Mouse (Mus musculus) kidney, adult 18-20 months (tissue): ENCODE results near the gene Map4.

Experiments
- DNase-seq: peaks from one replicate; pipeline ENCODE4 v3.0.0; 2021

Gene Map4

DNA sequence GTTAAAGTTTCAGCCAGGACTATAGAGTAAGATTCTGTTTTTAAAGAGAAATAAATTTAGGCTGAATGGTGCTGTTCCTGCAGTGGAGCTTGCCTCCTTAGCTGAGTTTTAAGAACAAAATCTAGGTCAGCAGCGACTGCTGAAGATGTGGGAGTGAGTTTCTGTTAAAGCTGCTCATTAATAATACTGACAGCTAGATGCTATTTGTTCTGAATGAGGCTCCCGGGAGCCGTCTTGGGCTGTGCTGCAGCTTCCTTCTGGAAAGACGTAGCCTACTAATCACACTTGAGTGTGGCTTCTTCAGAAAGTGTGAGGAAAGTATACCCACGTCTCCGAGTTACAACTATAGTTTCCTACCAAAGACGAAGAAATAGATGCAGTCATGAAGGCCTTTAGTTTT is 88.0 kb downstream of the Map4 start:
- DNase-seq: no peak

DNA sequence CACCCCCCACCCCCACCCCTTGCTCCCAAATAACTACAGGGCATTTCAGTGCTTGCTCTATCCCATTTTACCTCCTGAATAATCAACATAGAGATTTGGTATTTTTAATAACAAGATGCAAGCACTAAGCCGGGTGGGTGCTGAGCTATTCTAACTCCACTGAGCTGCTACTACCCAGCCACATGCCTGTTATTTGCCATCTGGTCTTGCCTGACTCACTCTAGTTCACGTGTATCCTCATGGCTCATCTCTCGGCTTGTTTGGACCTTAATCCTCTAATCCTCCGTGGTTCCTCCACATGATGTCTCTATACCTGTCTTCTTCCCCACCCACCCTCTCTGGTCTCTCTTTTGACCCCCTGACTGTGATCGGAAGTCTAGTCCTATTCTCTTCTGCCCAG is 89.1 kb downstream of the Map4 start:
- no peak for DNase-seq

DNA sequence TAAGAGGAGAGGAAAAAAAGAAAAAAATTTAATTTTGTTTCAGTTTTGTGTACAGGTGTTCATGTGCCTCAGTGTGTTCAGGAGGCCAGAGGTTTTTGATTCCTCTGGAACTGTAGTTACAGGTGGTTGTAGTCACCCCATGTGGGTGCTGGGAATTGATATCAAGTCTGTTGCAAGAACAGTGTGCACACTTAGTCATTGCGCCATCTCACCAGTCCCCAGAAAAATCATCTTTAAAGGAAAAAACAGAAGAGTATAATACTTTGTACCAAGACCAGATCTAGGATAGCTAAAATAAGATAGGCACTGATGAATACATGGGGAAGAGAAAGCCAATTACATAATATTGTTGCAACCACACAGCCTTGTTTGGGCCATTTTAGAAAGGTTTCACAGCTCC is 90.2 kb downstream of the Map4 start:
- no peak for DNase-seq

DNA sequence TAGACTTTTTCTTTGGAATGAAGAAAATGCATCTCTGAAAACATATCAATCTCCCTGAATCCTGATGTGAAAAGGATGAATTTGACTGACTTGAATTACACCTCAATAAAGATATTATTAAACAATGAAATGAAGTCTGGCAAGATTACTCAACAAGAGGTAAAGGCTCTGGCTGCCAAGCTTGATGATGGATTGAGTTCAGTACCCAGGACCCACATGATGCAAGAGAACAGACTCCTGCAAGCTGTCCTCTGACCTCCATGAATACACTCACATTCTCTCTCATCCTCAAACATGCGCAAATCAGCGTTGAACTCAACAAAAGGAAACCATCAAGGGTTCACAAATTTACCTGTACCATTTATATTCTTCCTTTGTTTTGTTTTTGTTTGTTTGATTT is 90.9 kb downstream of the Map4 start:
- DNase-seq: no peak

DNA sequence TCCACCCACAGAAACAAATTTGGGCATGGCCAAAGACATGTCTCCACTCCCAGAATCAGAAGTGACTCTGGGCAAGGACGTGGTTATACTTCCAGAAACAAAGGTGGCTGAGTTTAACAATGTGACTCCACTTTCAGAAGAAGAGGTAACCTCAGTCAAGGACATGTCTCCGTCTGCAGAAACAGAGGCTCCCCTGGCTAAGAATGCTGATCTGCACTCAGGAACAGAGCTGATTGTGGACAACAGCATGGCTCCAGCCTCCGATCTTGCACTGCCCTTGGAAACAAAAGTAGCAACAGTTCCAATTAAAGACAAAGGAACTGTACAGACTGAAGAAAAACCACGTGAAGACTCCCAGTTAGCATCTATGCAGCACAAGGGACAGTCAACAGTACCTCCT is 103.8 kb downstream of the Map4 start:
- DNase-seq: no peak

DNA sequence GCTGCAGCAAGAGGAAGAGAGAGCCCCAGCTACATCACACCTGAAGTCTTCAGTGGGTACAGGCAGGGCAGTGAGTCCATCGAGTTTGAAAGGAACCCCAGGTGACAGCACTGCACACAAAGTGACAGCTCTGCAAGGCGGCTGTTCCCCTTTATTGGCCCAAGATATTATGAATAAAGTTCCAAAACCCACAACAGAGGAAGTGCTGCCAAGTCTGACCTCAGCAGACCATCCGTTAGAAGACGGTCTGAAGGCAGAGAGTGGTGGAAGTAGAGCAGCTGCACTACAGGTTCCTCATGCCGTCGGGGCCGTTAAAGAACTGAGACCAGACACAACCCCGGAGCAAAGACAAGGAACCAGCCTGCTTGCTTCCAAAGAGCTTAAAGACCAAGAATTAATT is 106.6 kb downstream of the Map4 start:
- DNase-seq: no peak

DNA sequence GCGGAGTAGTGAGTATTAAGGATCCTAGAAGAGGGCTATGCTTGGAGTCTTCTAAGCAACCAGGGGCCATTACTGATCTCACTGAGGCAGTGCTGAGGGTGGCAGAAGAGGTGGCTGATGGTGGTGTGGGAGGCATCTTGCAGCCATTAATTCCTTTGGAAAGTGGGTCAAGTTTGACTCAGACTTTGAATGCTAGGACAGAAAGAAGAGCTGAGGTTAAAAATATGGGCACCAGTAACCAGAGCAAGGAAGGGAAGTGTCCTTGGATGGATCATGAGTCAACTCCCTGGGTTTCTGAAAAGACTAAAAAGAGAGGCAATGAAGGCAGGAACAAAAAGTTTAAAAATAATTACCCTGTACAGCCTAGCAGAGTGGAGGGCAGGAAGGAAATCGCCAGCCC is 107.2 kb downstream of the Map4 start:
- no peak for DNase-seq

DNA sequence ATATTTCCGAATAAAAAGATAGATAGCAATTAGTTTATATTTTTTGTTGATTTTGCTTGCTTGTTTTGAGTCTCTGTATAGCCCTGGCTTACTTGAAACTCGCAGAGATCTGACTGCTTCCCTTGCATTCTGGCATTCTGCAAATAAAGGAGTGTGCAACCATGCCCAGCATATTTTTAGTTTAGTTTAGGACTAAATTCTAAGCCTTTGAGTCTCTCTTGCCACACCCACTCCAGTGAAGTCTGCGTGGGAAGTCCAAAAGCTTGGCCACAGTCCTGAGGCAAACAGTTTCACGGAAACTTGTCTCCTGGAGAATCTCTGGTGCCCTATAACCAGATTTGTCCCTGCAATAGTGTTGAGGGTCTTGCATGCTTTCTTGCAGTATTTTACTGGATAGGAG is 113.1 kb downstream of the Map4 start:
- DNase-seq: no peak

DNA sequence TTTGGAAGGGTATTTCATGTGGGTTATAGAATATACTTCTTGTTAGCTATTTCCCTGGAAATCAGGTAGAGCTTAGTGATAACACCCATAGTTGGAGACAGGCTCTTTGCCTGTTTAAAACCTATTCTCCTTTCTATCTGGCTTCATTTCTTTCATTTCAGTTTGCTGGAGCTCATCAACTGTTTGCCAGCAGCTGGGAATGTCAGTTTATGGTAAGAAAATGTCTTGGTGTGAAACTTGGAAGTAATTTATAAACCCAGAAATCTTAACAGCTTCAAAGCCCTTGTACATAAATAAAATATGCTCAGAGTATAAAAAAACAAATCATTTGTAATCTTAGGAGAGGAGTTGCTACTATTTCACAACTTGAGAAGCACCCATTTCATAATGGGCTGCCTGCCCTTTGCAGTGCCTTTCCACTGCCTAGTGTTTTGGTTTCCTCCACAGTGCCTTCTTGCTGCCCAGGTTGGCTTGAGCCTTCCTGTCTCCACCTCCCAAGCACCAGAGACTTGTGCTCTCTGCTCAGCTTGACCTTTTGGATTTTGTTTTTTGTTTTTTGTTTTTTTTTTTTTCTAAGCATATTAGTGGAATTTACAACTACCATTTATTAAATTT is 114.6 kb downstream of the Map4 start:
- DNase-seq: no peak

DNA sequence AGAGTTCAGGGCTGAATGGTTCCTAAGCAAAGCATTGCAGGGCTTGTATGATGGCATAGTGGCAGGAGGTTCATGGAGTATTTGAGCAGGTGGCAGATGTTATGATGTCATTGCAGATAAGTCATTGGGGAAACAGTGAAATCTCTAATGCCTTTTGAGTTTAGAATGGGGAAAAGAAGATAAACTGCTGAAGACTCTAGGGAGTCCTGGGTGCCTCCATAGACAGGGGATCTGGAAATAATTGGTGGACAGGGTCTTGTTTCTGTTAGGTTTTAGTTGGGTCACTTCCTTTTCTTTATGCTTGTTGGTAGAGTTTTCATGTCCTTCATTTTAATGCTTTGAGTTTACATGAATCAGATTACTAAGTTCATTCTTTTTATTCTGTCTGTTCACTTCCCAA is 116.0 kb downstream of the Map4 start:
- no peak for DNase-seq

DNA sequence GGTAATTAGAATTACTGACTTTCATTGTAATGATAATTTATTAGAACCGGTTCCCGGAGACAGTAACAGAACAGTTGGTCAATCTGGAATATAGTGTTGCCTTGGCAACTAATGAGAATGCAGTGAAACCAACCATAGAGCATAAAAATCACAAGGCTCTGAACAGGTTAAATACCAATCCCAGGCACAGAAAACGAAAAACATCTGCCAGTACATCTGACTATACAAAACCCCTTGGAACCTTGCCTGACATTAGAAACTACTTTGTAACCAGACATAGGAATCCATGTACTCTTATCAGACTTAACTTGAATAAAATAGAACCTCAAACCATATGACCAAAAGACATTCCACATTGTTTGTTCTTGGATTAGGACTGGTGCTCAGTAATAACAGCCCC is 116.6 kb downstream of the Map4 start:
- no peak for DNase-seq

DNA sequence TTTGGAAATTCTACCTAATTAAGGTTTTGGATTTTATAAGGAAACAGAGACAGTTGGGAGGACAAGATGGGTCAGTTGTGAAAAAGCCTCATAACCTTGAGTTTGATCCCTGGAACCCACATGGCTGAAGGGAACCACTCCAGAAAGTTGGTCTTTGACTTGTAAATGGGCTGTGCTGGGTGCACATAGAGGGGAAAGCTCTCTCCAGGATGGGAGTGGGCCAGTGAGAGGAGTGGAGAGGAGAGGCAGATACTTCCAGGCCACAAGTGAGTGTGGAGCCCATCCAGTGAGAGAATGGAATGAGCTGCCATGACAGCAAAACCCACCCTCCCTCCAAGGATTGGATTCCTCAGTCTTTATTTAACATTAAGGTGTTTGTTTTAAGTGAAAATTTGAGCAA is 119.9 kb downstream of the Map4 start:
- DNase-seq: no peak

DNA sequence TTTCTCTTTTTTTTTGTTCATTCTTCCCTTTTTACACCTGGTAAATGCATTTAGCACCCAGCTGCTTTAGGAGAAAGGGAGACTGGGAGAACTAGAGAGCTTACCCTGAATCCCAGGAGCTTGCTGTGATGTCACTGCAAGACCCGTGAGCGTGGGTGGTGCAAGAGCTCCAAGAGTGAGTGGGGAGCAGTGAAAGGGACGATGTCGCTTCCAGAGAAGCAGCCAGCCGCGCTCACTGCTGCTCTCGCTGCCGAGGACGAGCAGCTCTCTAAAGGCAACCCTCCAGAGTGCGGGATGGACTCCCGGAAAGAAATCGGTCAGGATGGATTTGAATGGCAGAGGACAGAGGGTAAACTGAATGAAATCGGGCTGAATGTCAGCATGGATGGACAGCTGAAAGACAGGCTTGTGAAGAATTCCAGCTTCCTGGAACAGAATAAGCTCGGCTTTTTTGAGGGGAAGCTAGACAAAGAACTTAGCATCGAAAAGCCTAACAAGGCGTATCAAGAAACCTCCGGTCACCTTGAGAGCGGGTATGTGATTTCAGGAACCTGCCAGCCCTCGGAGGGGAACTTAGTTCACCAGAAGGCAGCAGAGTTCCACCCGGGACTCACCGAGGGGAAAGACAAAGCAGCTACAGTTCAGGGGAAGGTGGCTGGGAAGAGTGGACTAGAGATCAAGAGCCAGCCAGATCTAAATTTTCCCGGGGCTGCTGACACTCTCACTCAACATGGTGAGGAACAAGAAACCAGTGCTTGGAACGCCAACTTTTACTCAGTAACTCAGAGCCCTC is 120.8 kb downstream of the Map4 start:
- DNase-seq: no peak

DNA sequence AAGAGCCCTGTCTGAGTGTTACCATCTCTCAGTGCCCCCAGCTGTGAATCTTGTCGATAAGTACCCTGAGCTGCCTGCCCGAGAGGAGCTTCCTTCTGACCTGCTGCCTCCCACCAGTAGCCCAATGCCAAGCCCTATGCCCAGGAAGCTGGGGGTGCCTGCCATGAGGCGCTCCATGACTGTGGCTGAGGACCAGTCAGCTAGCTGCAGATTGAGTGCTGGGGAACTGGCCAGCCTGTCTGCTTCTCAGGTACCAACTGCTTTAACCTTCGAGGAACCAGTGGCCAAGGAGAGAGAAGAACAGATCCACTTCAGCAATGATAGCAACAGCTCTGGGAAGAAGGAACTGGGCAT is 121.7 kb downstream of the Map4 start:
- no peak for DNase-seq

DNA sequence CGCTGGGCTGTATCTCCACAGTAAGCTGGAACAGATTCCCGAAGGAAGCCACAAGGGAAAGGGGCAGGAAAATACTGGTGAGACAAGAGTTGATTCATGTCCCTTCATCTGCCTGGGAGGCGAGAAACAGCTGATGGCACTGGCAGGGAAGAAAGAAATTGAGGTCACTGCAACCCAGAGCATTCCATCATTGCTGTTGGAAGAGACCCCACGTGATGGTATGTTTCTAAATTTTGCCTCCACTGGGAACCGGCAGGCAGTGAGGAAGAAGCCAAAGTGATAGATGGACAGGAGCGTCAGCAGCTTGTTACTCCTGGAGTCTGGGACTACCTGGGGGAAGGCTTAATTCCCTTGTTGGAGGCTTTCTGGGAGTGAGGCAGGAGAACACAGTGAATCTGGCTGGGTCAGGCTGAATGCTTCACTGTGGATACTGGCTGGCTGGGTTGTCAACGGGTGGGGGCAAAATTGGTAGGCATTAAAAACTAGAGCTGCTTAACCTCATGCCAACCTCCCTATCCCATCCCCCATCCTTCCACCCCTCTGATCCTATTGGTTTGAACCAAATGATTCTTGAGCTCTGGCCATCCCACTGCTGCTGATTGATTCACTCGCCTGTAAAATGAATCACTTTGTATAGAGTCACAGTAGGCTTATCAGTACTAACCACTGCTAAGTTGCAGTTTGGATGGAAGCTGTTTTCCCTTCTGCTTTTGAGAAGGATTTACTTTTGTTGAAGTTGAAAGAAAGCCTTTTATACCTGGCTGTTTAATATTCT is 122.2 kb downstream of the Map4 start:
- no peak for DNase-seq

DNA sequence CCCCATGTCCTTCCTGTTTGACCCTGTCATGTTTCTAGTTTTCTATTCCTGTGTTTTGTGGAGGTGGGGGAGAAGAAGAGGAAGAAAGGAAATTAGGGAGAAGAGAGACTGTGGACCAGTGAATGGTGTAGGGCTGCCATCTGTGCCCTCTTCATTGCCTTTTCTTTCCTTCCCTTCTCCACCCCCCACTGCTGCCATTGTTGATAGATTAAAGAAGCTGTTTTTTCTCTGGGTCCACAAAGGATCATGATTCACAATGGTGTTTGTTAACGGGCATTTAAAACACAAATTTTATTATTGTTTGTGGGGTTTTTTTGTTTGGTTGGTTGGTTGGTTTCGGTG is 122.8 kb downstream of the Map4 start:
- no peak for DNase-seq

DNA sequence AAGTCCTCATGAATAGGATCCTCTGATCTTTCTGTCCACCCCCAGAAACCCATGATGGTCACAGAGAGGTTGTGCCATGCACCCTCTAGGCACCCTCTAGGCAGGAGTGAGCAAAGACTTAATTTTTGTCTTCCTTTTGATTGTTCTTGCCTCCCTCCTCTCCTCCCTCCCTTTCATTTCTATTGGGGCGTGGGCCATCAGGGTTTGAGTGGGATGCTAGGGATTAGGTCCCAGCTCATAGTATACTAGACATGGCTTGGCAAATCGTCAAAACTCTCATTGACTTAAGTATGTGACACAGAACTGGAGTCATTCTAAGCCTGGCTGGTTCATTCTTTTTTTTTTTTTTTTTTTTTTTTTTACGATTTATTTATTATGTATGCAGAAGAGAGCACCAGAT is 123.5 kb downstream of the Map4 start:
- DNase-seq: no peak

DNA sequence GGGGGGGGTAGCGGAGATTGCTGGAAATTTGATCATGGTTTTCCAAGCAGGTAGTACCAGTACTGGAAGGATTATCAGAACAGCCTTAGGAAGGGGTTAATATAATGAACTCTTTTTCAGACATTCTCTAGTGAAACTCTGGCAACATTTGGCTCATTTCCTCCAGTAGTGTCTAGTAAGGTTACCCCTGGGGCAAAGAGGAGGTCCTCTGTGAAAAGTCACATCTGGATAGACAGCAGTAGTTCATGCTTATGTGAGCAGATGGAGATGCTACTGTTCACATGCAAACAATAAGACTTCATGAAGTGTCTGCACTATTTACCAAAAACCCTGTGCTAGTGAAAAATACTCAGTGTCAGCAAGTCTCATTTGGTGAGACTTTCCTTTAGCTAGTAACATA is 125.9 kb downstream of the Map4 start:
- no peak for DNase-seq

DNA sequence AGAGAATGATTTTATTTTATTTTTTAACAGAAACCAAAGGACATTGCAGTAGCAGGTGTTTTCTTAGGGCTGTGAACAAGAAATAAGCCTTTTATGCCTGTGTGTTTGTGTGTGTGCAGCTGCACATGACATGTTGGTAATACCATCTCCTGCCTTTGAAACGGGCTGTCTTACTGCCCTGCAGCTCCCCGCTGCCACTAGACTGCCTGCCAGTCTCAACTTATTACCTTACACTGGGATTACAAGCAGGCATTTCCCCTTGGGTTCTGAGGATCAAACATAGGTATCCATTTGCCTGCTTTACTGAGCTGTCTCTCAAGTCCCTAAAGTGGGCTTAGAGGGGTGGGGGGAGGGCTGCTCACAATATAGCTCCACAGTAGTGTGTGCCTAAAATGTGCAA is 129.5 kb downstream of the Map4 start:
- DNase-seq: no peak

DNA sequence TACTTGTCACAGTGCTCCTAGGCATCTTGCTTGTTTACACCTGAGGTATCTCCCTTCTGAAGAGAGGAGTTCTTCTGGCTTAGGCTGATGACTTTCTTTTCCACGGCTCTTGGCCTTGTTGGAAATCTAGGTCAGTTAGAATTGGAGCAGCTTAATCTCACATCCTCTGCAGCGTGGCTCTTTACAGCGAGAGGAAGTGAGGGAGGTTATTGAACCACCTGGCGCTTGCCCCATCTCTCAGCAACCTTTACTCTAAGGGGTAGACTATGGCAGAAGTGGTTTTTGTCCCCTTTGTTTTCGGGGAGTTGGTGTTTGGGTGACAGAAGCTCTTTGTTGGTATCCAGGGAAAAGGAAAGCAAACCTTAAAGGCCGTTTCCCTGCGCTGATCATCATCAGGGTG is 131.1 kb downstream of the Map4 start:
- DNase-seq: no peak

DNA sequence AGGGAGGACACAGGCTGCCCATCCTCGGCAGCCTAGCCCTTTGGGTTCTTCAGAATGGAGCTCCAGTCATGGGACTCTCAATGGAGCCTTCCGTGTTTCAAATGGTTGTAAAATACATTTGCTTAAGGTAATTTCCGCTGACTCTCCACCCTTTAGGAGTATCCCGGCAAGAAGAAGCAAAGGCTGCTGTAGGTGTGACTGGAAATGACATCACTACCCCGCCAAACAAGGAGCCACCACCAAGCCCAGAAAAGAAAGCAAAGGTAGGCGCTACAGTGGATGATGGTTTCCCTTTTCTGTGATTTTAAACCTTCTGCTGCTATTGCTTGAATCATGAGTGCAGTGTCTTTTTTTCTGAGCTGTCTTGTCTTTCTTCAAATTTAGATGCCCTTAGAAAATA is 131.6 kb downstream of the Map4 start:
- no peak for DNase-seq

DNA sequence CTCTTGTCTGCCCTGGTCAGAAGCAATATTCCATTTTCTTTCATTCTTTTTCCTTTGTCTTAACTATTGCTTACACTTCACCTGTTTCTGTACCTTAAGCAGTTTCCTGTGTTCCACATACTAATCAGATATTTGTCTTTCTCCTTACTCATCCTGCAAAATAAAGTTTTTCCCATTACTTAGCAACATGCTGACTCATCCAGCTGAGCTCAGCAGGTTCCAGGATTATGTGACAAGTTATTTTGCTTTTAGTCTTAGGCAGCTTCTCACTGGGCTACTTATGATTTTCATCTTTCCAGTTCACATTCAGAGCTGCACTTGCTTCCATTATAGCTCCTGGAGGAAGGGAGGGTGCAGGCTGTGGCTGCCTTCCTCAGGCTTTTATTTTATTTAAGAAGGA is 133.4 kb downstream of the Map4 start:
- DNase-seq: no peak

DNA sequence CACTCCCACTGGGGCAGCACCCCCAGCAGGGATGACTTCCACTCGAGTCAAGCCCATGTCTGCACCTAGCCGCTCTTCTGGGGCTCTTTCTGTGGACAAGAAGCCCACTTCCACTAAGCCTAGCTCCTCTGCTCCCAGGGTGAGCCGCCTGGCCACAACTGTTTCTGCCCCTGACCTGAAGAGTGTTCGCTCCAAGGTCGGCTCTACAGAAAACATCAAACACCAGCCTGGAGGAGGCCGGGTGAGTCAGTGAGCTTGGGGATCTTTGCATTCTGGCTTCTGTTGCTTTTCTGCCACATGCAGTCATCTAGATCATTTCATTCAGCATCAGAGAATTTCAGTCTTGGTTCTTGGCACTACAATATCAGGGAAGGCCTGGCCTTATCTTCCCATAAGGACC is 137.5 kb downstream of the Map4 start:
- no peak for DNase-seq

DNA sequence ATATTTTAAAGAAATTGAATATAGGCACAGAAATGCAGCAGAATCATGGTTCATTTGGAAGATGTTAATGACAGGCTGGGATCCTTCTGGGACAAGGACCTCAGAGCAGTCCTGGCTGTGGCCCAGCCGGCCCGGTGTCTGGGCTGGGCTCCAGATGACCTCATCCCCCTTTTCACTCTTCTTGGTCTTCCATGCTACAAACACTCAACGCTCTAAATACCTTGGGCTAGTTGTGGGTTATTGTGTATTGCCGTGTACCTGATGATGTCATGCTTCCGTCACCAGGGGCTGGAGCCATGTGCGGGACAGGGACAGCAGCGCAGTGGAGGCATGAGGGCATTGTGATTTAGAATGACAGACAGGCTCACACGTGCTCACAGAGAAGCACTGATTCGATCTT is 139.1 kb downstream of the Map4 start:
- peak; percentile 60 for DNase-seq

DNA sequence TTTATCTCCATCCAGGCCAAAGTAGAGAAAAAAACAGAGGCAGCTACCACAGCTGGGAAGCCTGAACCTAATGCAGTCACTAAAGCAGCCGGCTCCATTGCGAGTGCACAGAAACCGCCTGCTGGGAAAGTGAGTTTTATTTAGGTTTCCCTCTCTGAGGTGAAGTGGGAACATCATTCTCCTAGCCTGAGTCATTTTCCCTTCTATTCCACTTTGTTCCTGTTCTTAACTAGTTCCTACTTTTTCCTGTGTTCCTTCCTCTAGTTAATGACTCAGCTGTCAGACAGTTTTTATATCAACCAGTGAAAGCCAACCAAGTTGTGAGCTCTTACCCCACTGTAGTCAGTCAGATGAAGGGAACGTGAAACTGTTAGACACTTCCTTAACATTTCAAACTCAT is 139.8 kb downstream of the Map4 start:
- DNase-seq: no peak
